Mouse (Mus musculus) liver, adult (tissue): Measurements from ENCODE around the gene Prrc2a.

Experiments used
- GATA4 ChIP-seq: IDR thresholded peaks from 2 replicates; pipeline ENCODE4 v1.6.1; 2014; ENCODE audit warnings: mild to moderate bottlenecking, low read length; ENCODE audit not compliant: insufficient replicate concordance

The Prrc2a gene

DNA sequence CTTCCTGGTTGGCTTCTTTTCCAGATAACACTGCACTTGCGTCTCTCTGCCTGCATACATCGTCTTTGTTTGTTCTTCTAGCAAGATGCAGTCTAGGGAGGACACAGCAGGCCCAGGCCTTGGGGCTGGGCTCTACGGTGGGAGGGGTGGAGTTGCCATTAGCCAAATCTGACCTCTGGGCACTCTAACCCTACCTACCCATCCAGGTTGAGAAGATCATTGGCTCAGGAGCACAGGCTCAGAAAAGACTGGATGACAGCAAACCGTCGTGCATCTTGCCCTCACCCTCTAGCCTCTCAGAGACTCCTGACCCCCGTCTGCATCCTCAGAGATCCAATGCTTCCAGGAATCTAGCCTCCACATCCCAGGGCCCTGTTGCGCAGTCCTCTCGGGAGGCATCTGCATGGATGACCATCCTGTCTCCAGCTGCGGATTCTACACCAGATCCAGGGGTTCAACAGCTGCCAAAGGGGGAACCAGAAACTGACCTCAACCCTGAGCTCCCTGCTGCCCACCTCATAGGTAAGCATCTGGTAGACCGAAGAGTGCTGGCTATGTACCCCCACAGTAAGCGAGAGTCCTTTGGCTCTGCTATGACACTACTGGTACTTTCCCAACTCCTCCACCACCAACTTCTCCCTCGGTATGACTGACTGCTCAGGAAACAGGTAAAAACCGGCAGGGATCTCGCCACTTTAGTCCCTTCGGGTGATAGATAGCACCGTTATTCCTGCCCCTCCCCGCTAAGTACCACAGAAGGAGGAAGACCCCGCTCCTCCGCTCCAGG, 30.3 kb upstream of the Prrc2a start:
- TF ChIP-seq GATA4, result no peak

DNA sequence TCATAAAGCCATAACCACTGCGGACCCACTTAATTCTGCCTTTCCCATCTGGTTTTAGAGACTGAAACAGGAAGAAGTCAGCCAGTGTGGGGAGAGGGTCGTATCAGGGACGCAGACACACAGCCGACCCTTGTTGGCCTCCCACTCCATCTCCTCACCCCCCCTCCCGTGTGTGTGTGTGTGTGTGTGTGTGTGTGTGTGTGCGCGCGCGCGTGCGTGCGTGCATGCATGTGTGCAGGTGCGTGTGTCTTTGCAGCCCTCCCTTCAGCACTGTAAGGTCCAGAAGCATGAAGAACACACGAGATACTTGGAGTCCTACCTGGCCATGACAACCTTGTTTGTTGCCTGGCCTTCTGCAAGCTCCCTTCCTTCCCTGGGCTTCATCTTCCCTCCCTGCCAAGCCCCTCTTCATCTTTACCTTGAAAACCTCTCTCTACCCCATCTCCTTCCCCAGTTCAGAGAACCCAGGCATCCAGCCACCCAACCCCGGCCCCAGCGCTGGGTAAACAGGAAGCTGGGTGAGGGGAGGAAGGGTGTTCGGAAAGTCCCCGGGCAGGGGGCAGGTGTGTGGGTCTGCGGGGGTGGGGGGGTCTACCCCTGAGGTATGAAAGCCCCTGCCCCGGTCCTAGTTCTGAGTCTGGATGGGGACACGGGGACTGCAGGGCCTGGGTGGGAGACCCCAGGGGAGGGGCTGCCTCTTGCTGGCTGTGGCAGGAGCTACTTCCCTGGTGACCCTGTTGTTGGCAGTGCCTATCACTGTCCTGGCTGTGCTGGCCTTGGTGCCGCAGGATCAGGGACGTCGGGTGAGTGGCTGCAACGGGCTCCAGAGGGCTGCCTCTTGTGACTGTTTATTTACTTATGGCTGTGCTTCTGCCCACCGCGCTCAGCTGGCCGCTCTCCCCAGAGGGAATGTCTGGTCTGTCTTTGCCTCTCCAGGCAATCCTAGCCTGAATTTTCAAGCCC, 29.5 kb upstream of the Prrc2a start, which contains the start of gene Ltb:
Ltb (plus strand) TSS at position 559 of the 963 bp plus-strand sequence.
- TF ChIP-seq GATA4, result no peak

DNA sequence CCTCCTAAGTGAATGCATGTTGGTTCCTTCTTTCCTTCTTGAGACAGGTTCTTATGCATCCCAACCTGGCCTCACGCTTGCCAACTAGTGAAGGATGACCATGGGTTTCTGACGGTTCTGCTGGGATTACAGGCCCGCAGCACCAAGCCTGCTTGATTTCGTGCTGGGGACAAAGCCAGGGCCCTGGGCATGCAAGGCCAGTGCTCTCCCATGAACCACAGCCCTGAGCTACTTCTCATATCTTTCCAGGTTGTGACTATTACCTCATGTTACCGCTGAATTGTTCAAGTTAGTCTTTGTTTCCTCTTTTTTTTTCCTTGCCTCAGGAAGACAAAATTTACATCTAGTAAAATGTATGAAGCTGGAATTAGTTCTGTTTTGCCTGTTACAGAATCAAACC, 28.2 kb upstream of the Prrc2a start:
- no peak for TF ChIP-seq GATA4

DNA sequence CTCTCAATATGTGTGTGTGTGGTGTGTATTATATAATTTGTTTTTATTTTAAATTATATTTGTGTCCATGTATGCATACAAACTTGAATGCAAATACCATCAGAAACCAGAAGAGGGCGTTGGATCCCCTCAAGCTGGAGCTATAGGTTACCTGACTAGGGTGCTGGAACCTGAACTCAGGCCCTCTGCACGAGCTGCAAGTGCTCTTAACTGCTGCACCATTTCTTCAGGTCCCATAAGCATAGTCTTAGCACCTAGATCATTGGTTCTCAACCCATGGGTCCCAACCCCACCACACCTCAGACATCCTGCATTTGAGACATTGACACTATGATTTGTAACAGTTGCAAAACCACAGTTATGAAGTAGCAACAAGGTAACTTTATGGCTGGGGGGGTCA, 27.0 kb upstream of the Prrc2a start:
- no peak for TF ChIP-seq GATA4

DNA sequence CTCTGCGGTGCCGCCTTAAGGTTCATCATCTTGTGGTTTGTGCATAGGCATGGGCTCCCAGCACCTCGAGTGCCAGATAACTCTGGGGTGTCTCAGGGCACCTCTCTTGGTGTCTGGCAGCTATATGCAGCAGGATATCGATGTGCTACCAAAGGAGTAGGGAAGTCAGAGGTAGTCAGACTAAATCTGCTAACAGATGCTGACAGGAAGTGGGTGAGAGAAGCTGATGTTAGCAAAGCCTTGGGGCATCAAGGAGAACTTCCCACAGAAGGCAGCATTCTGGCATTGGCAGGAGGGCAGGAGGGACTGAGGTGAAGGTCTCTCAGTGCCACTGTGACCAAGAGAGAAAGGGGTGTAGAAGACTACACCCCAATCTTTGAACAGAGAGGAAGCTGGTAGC, 25.4 kb upstream of the Prrc2a start:
- TF ChIP-seq GATA4, result no peak

DNA sequence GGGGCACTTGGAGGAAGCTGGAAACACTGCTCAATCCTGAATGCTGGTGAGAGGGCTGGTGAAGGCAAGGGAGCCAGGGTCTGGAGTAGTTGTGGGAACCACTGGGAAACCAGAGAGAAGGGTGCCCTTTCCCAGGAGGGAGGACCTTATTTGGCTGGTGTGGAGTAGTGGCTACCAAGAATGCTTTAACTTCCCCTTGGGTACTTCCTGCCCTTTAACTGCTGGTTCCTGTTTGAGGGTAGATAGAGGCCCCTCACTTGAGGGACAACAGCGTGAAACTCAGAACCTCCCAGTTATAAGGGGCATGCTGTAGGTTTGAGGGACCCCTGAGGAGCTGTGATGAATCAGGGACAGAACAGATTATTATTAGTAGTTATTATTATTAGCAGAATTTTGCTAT, 24.5 kb upstream of the Prrc2a start:
- TF ChIP-seq GATA4, result no peak

DNA sequence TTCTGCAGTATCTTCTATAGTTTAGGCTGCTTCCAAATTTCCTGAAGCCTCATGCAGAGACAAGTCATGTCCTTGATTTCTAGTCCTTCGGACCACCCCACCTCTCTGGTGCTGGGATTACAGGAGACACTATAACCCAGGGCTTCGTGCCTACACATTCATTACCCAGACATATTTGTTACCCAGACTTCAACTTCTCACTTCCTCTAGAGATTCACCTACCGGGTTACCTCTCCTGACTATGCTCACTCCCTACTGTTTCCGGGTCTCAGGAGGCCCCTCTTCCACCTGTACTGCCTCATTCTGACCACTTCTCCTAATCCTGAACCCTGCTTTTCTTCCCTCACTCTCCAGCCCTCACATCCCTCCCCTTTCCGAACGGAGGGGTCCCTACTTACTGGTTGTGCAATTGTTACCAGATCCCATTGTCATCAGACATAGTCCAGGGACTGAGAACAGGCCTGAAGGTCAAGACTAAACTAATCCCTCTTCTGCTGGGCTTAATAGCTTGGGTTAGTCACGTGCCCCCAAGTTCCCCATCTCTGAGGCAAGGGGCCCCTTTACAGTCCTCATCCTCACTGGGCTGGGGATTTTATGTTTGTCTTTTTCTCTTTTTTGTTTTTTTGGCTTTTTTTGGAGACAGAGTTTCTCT, 23.4 kb upstream of the Prrc2a start, which contains the start of gene Lst1:
Lst1 (minus strand) TSS at position 481 of the 652 bp plus-strand sequence.
- TF ChIP-seq GATA4, result no peak

DNA sequence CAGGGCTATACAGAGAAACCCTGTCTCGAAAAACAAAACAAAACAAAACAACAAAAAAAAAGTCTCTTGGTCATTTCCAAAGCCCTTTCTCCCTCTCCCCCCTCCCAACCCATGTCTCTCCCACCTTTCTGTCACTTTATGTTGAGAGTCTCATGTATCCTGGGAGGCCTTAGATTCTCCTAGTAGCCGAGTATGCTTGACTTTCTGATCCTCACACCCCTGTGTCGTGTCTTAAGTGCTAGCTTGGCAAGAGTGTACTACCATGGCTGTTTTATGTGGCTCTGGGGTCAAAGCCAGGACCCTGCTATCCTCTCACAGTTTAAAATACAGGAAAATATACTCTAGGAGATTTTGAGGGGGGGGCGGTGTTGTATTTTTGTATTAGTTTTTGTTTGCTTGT, 22.6 kb upstream of the Prrc2a start:
- TF ChIP-seq GATA4, result no peak

DNA sequence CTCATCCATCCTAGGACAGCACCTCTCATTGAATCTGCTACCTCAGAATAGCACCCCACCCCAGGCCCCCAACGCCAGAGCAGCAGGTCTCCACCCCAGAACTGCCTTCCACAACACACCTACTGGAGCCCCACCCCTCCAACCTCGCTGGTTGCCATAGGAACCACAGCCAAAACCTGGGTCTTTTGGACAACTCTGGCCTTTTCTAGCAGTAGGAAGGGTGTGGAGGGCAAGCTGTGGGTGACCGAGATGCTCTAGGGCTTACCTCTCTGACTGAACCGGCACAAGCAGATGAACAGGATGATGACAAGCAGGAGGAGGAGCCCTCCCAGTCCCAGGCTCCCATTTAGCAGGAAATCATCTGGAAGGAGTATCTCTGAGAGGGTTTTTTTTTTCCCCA, 22.0 kb upstream of the Prrc2a start:
- no peak for TF ChIP-seq GATA4

DNA sequence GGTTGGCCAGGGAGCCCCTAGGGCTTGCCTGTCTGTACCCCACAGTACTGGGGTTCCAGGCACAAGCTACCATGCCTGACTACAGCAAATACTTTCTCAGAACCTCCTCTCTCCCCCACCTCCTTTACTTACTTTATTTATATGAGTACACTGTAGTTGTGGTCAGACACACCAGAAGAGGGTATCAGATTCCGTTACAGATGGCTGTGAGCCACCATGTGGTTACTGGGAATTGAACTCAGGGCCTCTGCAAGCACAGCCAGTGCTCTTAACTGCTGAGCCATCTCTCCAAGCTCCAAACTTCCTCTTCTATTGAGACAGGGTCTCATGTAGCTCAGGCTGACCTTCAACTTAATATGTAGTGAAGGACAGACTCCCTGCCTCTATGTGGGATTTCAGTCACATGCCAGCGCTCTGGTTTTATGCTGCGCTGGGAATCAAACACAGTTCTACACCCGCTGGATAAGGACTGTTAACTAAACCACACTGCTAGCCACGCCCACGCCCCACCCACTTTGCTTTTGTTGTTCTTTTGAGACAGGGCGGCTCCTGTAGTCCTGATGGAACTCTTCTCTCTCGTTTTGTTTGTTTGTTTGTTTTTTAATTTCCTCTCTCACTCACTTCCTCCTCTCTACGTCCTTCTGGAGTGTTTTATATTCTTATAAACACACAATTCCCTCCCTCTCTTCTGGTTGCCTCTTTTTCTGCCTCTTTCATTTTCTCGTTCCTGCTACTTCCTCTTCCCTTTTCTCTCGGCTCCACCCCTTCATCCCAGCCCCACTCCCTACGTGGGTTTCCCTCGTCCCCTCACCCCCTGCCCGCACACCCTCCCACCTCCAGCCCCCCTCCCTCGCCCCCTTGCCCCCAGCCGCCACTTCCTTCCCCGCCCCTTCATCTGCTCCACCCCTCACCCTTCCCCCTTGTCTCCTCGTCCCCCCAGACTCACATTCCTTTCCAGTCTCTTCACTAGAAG, 21.2 kb upstream of the Prrc2a start:
- TF ChIP-seq GATA4, result no peak

DNA sequence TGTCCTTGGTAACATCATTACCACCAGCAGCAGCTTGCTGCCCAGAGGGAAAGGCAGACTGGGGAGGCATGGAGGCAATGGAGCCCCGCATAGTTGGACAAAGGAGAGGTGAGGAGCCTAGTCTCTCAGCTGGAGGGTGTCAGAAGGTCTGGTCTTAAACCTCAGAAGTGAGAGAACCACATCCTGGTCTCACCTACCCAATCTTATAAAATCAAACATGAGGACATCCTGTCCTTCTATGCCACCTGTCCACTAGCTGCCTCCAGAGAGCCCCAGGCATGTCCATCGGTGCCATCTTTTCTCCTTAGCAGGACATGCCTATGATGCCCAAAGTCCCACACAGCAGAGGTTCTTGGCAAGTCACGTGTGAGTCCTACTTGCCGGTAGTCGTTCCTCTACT, 15.4 kb upstream of the Prrc2a start:
- TF ChIP-seq GATA4, result no peak

DNA sequence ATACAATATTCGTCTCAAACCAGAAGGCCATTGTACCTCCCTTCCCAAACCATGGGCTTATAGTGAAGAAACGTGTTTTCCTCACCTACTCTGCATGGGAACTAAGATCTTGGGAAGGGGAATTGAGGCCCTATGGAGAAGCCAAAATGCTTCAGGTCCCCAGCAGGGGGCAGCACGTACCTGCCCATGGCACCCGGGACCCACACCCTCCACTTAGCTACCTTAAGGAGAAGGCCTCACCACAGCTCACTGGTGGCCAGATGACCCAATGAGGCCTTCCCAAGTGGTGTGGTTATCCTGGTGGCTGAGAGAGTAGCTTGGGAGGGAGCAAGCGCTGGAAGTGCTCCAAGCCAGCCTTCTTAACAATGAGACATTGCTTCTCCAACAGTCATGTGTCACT, 13.8 kb upstream of the Prrc2a start:
- no peak for TF ChIP-seq GATA4

DNA sequence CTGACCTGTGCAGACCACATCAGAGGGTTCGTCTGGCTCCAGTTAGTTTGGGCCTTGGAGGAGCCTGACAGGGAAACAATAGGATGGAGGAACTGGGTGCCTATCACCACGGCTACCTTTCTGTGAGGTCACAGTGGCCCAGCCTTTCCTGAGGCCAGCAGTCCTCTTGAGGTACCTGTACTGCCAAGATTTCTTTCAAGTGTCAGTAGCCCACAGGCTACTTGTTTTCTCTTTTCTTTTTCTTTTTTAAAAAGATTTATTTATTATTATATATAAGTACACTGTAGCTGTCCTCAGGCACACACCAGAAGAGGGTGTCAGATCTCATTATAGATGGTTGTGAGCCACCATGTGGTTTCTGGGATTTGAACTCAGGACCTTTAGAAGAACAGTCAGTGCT, 11.3 kb upstream of the Prrc2a start, which contains the start of gene Aif1:
Aif1 (minus strand) TSS at position 101 of the 400 bp plus-strand sequence.
- no peak for TF ChIP-seq GATA4

DNA sequence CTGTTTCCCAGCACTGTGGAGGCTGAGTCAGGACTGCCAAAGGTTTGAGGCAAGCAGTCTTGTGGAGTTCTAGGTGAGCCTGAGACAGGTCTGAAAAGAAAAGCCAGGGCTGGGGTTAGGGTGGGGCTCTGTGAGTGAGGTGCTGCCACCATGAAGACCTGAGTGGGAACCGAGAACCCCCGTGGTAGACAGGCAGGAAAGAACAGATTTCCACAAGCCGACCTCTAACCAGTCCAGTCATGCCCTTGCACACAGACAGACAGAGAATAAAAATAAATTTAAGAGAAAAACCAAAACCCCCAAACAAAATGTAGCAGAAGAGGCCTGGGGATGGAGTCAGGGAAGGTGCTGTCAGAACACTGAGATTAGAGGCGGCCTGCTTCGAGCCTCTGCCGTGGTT, 10.7 kb upstream of the Prrc2a start:
- TF ChIP-seq GATA4, result no peak
